Mouse (Mus musculus) thymus, postnatal 14 days (tissue): ENCODE measurements around the gene Dennd1a.
A peak's percentile ranks its signal among the peaks of the same experiment; 100 is the strongest.

Source experiments
- DNase-seq: peaks from one replicate; pipeline ENCODE4 v3.0.0; 2021

The Dennd1a gene

GRCm38 (mm10) chr2:38221461-38221860 is 65.7 kb downstream of the Dennd1a start:
- no peak for DNase-seq

GRCm38 (mm10) chr2:38220687-38221435 is 66.3 kb downstream of the Dennd1a start:
- no peak for DNase-seq

GRCm38 (mm10) chr2:38219666-38220065 is 67.5 kb downstream of the Dennd1a start:
- no peak for DNase-seq

- DNase-seq: no peak
Measured at GRCm38 (mm10) chr2:38213041-38213440, 74.1 kb downstream of the Dennd1a start.

- DNase-seq: peak; percentile 20
Measured at GRCm38 (mm10) chr2:38211426-38211825, 75.8 kb downstream of the Dennd1a start.

- DNase-seq: no peak
Measured at GRCm38 (mm10) chr2:38207752-38208151, 79.4 kb downstream of the Dennd1a start.

GRCm38 (mm10) chr2:38205281-38205680 is 81.9 kb downstream of the Dennd1a start:
- DNase-seq: peak; percentile 6

GRCm38 (mm10) chr2:38204696-38205095 is 82.5 kb downstream of the Dennd1a start:
- no peak for DNase-seq

- DNase-seq: no peak
Measured at GRCm38 (mm10) chr2:38198072-38198471, 89.1 kb downstream of the Dennd1a start.

- DNase-seq: no peak
Measured at GRCm38 (mm10) chr2:38196199-38197060, 90.8 kb downstream of the Dennd1a start.

- no peak for DNase-seq
Measured at GRCm38 (mm10) chr2:38192007-38192406, 95.2 kb downstream of the Dennd1a start.

GRCm38 (mm10) chr2:38191601-38192000 is 95.6 kb downstream of the Dennd1a start:
- no peak for DNase-seq

- DNase-seq: peak; percentile 23
Measured at GRCm38 (mm10) chr2:38186438-38186837, 100.8 kb downstream of the Dennd1a start.

GRCm38 (mm10) chr2:38184977-38185376 is 102.2 kb downstream of the Dennd1a start:
- DNase-seq: no peak

- DNase-seq: no peak
Measured at GRCm38 (mm10) chr2:38183881-38184280, 103.3 kb downstream of the Dennd1a start.

GRCm38 (mm10) chr2:38182283-38182682 is 104.9 kb downstream of the Dennd1a start:
- no peak for DNase-seq

GRCm38 (mm10) chr2:38177583-38177978 is 109.6 kb downstream of the Dennd1a start:
- DNase-seq: no peak

- DNase-seq: no peak
Measured at GRCm38 (mm10) chr2:38176870-38177582, 110.2 kb downstream of the Dennd1a start.

GRCm38 (mm10) chr2:38175276-38175675 is 111.9 kb downstream of the Dennd1a start:
- no peak for DNase-seq

GRCm38 (mm10) chr2:38168606-38169005 is 118.6 kb downstream of the Dennd1a start:
- no peak for DNase-seq

- DNase-seq: no peak
Measured at GRCm38 (mm10) chr2:38165966-38166365, 121.2 kb downstream of the Dennd1a start.

- DNase-seq: peak; percentile 5
Measured at GRCm38 (mm10) chr2:38164326-38165035, 122.7 kb downstream of the Dennd1a start.

GRCm38 (mm10) chr2:38162486-38162885 is 124.7 kb downstream of the Dennd1a start:
- DNase-seq: no peak
